Mouse (Mus musculus) intestine, embryonic 16.5 days (tissue): ENCODE results near the gene Pmepa1. TPM values are rescaled to one million over a fixed set of nuclear protein-coding genes. Genes with fewer than 3 reads are reported as not detected.
A peak's percentile ranks its signal among the peaks of the same experiment; 100 is the strongest.

Source experiments
- ATAC-seq: fragments of 200-750 bp; cut with Nextera tagmentation; 2 replicates; pipeline ENCODE4 v1.8.0; 2017; ENCODE audit warnings: moderate TSS enrichment, moderate library complexity
- H3K27ac ChIP-seq: fragments of 300-500 bp; sonication (generic); 2 replicates; pipeline ENCODE4 v1.5.1; 2014; ENCODE audit warnings: mild to moderate bottlenecking, low read length
- H3K27me3 ChIP-seq: fragments of 300-500 bp; sonication (generic); replicated peaks from 2 replicates; pipeline ENCODE4 v1.6.1; 2014; ENCODE audit warnings: low read length, control low read depth, mixed read lengths; ENCODE audit not compliant: control insufficient read depth, insufficient read depth
- H3K36me3 ChIP-seq: fragments of 300-500 bp; sonication (generic); 2 replicates; pipeline ENCODE4 v1.6.1; 2014; ENCODE audit warnings: low read length, control low read depth; ENCODE audit not compliant: control insufficient read depth, insufficient read depth
- H3K4me1 ChIP-seq: fragments of 300-500 bp; sonication (generic); 2 replicates; pipeline ENCODE4 v1.6.1; 2014; ENCODE audit warnings: low read length, control low read depth, mixed read lengths; ENCODE audit not compliant: control insufficient read depth, insufficient read depth
- H3K4me2 ChIP-seq: fragments of 300-500 bp; sonication (generic); 2 replicates; pipeline ENCODE4 v1.6.1; 2014; ENCODE audit warnings: low read depth, low read length, control low read depth
- H3K4me3 ChIP-seq: fragments of 300-500 bp; sonication (generic); 2 replicates; pipeline ENCODE4 v1.5.1; 2014; ENCODE audit warnings: mild to moderate bottlenecking, low read length
- H3K9ac ChIP-seq: fragments of 300-500 bp; sonication (generic); 2 replicates; pipeline ENCODE4 v1.6.1; 2014; ENCODE audit warnings: low read depth, low read length
- H3K9me3 ChIP-seq: fragments of 300-500 bp; sonication (generic); 2 replicates; pipeline ENCODE4 v1.6.1; 2016; ENCODE audit warnings: low read length, control low read depth; ENCODE audit not compliant: control insufficient read depth
- whole genome bisulfite sequencing: fragments of 180-500 bp; shearing (Covaris S2); extraction: QIAGEN DNeasy Blood & Tissue Kit; methylation state at CpG from one replicate; pipeline ENCODE4 v1.1.7; 2014; 5-methylcytosine and 5-hydroxymethylcytosine counted together
- polyA plus RNA-seq: library from polyadenylated mRNA; unstranded; fragments of >200 nt; fragmentation: Nextera tagmentation; extraction: Ambion mirVana; gene quantifications from 2 replicates; pipeline ENCODE4 v1.2.1, GENCODE M21; 2015

The Pmepa1 gene
- polyA plus RNA-seq, 1 experiment from 2014 or later = 4.4 TPM

GRCm38 (mm10) chr2:173258459-173259091, 17.8 kb downstream of the Pmepa1 start:
- no peaks in the 10 kb centered on the region for H3K27me3 ChIP-seq
- ATAC-seq = no peak
- WGBS = 45% methylated on average over 9 of the region's 9 CpGs
- 0 out of 2 replicates have a peak overlapping the region, but pooled peaks have one; percentile 20 for H3K9ac ChIP-seq
- no peak overlapping the region for H3K4me2 ChIP-seq
- no peaks in the 10 kb centered on the region for H3K36me3 ChIP-seq
- H3K9me3 ChIP-seq = no peaks in the 10 kb centered on the region
- 0 out of 2 replicates have a peak overlapping the region, but pooled peaks have one; percentile 5 for H3K27ac ChIP-seq
- no peak overlapping the region for H3K4me3 ChIP-seq
- H3K4me1 ChIP-seq = peaks cover 96% of the 10 kb centered on the region

- Histone ChIP-seq H3K9ac (no peak overlapping the region), H3K9me3 (no peaks in the 10 kb centered on the region), H3K27me3 (no peaks in the 10 kb centered on the region), H3K36me3 (no peaks in the 10 kb centered on the region), H3K4me3 (no peak overlapping the region), H3K27ac (0 out of 2 replicates have a peak overlapping the region, but pooled peaks have one; percentile 5), H3K4me1 (peaks cover 96% of the 10 kb centered on the region), H3K4me2 (no peak overlapping the region)
- no peak for ATAC-seq
- WGBS = 50% methylated on average over 7 of the region's 7 CpGs
Measured at GRCm38 (mm10) chr2:173257610-173258009, 18.7 kb downstream of the Pmepa1 start.

- H3K27me3 ChIP-seq = no peaks in the 10 kb centered on the region
- 64% methylated on average over 4 of the region's 4 CpGs for WGBS
- H3K4me3 ChIP-seq = no peak overlapping the region
- ATAC-seq = 0 out of 2 replicates have a peak, but pooled peaks have one; percentile 6
- peak overlapping the region; percentile 55; the same call in 1 of the 2 replicates for H3K27ac ChIP-seq
- peaks cover 96% of the 10 kb centered on the region for H3K4me1 ChIP-seq
- H3K36me3 ChIP-seq = no peaks in the 10 kb centered on the region
- peak overlapping the region; percentile 53; the same call in 1 of the 2 replicates for H3K9ac ChIP-seq
- H3K9me3 ChIP-seq = no peaks in the 10 kb centered on the region
- 0 out of 2 replicates have a peak overlapping the region, but pooled peaks have one; percentile 11 for H3K4me2 ChIP-seq
Measured at GRCm38 (mm10) chr2:173256552-173256949, 19.8 kb downstream of the Pmepa1 start.

- peaks cover 95% of the 10 kb centered on the region for H3K4me1 ChIP-seq
- H3K9ac ChIP-seq = peak overlapping the region; percentile 53; the same call in 1 of the 2 replicates
- H3K9me3 ChIP-seq = no peaks in the 10 kb centered on the region
- no peaks in the 10 kb centered on the region for H3K27me3 ChIP-seq
- H3K27ac ChIP-seq = peak overlapping the region; percentile 55
- ATAC-seq = peak; percentile 63
- 45% methylated on average over 7 of the region's 7 CpGs for WGBS
- H3K4me2 ChIP-seq = peak overlapping the region; percentile 33
- H3K4me3 ChIP-seq = peak overlapping the region; percentile 23
- H3K36me3 ChIP-seq = no peaks in the 10 kb centered on the region
Measured at GRCm38 (mm10) chr2:173255810-173256551, 20.4 kb downstream of the Pmepa1 start.

GRCm38 (mm10) chr2:173253761-173254662, 22.3 kb downstream of the Pmepa1 start:
- ATAC-seq = 0 out of 2 replicates have a peak, but pooled peaks have one; percentile 1
- Histone ChIP-seq H3K4me1 (peaks cover 93% of the 10 kb centered on the region), H3K9me3 (no peaks in the 10 kb centered on the region), H3K4me3 (no peak overlapping the region), H3K4me2 (peak overlapping the region; percentile 2; the same call in 1 of the 2 replicates), H3K27ac (peak overlapping the region; percentile 11), H3K9ac (peak overlapping the region; percentile 3; the same call in 1 of the 2 replicates), H3K27me3 (no peaks in the 10 kb centered on the region), H3K36me3 (no peaks in the 10 kb centered on the region)
- 19% methylated on average over 26 of the region's 26 CpGs for WGBS

- Histone ChIP-seq H3K27me3 (no peaks in the 10 kb centered on the region), H3K4me1 (peaks cover 83% of the 10 kb centered on the region), H3K4me3 (no peak overlapping the region), H3K4me2 (no peak overlapping the region), H3K27ac (no peak overlapping the region), H3K9me3 (no peaks in the 10 kb centered on the region), H3K36me3 (no peaks in the 10 kb centered on the region), H3K9ac (no peak overlapping the region)
- no peak for ATAC-seq
- WGBS = 64% methylated on average over 9 of the region's 9 CpGs
Measured at GRCm38 (mm10) chr2:173251675-173252074, 24.7 kb downstream of the Pmepa1 start.

- H3K4me2 ChIP-seq = peak overlapping the region; percentile 28; the same call in 1 of the 2 replicates
Measured at GRCm38 (mm10) chr2:173251133-173251532, 25.2 kb downstream of the Pmepa1 start.

GRCm38 (mm10) chr2:173250411-173250810, 25.9 kb downstream of the Pmepa1 start:
- 21% methylated on average over 2 of the region's 2 CpGs for WGBS
- Histone ChIP-seq H3K4me3 (no peak overlapping the region), H3K27me3 (no peaks in the 10 kb centered on the region), H3K27ac (peak overlapping the region; percentile 52; the same call in 1 of the 2 replicates), H3K4me1 (peaks cover 84% of the 10 kb centered on the region), H3K9ac (peak overlapping the region; percentile 41; the same call in 1 of the 2 replicates), H3K4me2 (peak overlapping the region; percentile 28; the same call in 1 of the 2 replicates), H3K36me3 (no peaks in the 10 kb centered on the region), H3K9me3 (no peaks in the 10 kb centered on the region)
- peak; percentile 21; the same call in 1 of the 2 replicates for ATAC-seq

More at GRCm38 (mm10) chr2:173251133-173251532, 25.2 kb downstream of the Pmepa1 start:
- Histone ChIP-seq H3K27ac (peak overlapping the region; percentile 52; the same call in 1 of the 2 replicates), H3K9ac (0 out of 2 replicates have a peak overlapping the region, but pooled peaks have one; percentile 41), H3K4me3 (no peak overlapping the region), H3K4me1 (peaks cover 83% of the 10 kb centered on the region), H3K27me3 (no peaks in the 10 kb centered on the region), H3K9me3 (no peaks in the 10 kb centered on the region), H3K36me3 (no peaks in the 10 kb centered on the region)
- no peak for ATAC-seq
- 45% methylated on average over 7 of the region's 7 CpGs for WGBS
